Mouse (Mus musculus) embryonic facial prominence, embryonic 10.5 days (tissue): ENCODE measurements around the gene Wdr78. TPM values are rescaled to one million over a fixed set of nuclear protein-coding genes. Genes with fewer than 3 reads are reported as not detected.

Experiments used
- DNase-seq: peaks from one replicate; pipeline ENCODE4 v3.0.0-alpha.2; 2017; ENCODE audit warnings: low spot score
- H3K27ac ChIP-seq: fragments of 300-500 bp; sonication (generic); replicated peaks from 2 replicates; pipeline ENCODE4 v1.5.1; 2016; ENCODE audit warnings: mild to moderate bottlenecking
- H3K27me3 ChIP-seq: fragments of 300-500 bp; sonication (generic); replicated peaks from 2 replicates; pipeline ENCODE4 v1.6.1; 2016; ENCODE audit warnings: low read depth, mild to moderate bottlenecking; ENCODE audit not compliant: poor library complexity, severe bottlenecking
- H3K36me3 ChIP-seq: fragments of 300-500 bp; sonication (generic); replicated peaks from 2 replicates; pipeline ENCODE4 v1.6.1; 2016; ENCODE audit warnings: mild to moderate bottlenecking, moderate library complexity
- H3K4me1 ChIP-seq: fragments of 300-500 bp; sonication (generic); 2 replicates; pipeline ENCODE4 v1.6.1; 2016
- H3K4me3 ChIP-seq: fragments of 300-500 bp; sonication (generic); 2 replicates; pipeline ENCODE4 v1.5.1; 2016; ENCODE audit warnings: mild to moderate bottlenecking, moderate library complexity
- H3K9me3 ChIP-seq: fragments of 300-500 bp; sonication (generic); 2 replicates; pipeline ENCODE4 v1.6.1; 2016; ENCODE audit warnings: mild to moderate bottlenecking
- WGBS: fragments of 180-500 bp; shearing (Covaris S2); methylation state at CpG from one replicate; pipeline ENCODE4 v1.1.7; 2016; 5-methylcytosine and 5-hydroxymethylcytosine counted together
- polyA plus RNA-seq: library from polyadenylated mRNA; unstranded; fragments of >200 nt; fragmentation: Nextera tagmentation; extraction: Ambion mirVana; gene quantifications from 2 replicates; pipeline ENCODE4 v1.2.1, GENCODE M21; 2016

The Wdr78 gene
- polyA plus RNA-seq, 1 experiment from 2014 or later: 4.2 TPM

- H3K36me3 ChIP-seq: peaks cover 6% of the 10 kb centered on the region
- H3K4me1 ChIP-seq: peaks cover 37% of the 10 kb centered on the region
- no peak for DNase-seq
- WGBS: 1% methylated on average over 15 of the region's 15 CpGs
- H3K27me3 ChIP-seq: no peaks in the 10 kb centered on the region
- H3K27ac ChIP-seq: peak overlapping the region; percentile 98
- H3K9me3 ChIP-seq: no peaks in the 10 kb centered on the region
- peak overlapping the region; percentile 92 for H3K4me3 ChIP-seq
Measured at GRCm38 (mm10) chr4:103118888-103119228, 4.5 kb upstream of the Wdr78 start.

GRCm38 (mm10) chr4:103113402-103113801, 953 bp downstream of the Wdr78 start:
- 15% methylated on average over 11 of the region's 11 CpGs for WGBS
- H3K9me3 ChIP-seq: no peaks in the 10 kb centered on the region
- peaks cover 23% of the 10 kb centered on the region for H3K4me1 ChIP-seq

GRCm38 (mm10) chr4:103112651-103113050, 1.7 kb downstream of the Wdr78 start:
- Histone ChIP-seq H3K4me1 (peaks cover 23% of the 10 kb centered on the region), H3K27ac (no peak overlapping the region), H3K27me3 (no peaks in the 10 kb centered on the region), H3K36me3 (peaks cover 27% of the 10 kb centered on the region), H3K9me3 (no peaks in the 10 kb centered on the region), H3K4me3 (peak overlapping the region; percentile 91)
- DNase-seq: no peak
- WGBS: 73% methylated on average over 7 of the region's 7 CpGs

More at GRCm38 (mm10) chr4:103113402-103113801, 953 bp downstream of the Wdr78 start:
- DNase-seq: no peak
- H3K27me3 ChIP-seq: no peaks in the 10 kb centered on the region
- peaks cover 27% of the 10 kb centered on the region for H3K36me3 ChIP-seq
- peak overlapping the region; percentile 100 for H3K27ac ChIP-seq
- H3K4me3 ChIP-seq: peak overlapping the region; percentile 91

GRCm38 (mm10) chr4:103098532-103098931, 15.8 kb downstream of the Wdr78 start:
- Histone ChIP-seq H3K36me3 (no peaks in the 10 kb centered on the region; the same call in 1 of the 2 replicates), H3K4me3 (no peak overlapping the region), H3K27ac (no peak overlapping the region), H3K4me1 (no peaks in the 10 kb centered on the region), H3K9me3 (no peaks in the 10 kb centered on the region), H3K27me3 (no peaks in the 10 kb centered on the region)
- WGBS: 89% methylated on average over 5 of the region's 5 CpGs
- no peak for DNase-seq

GRCm38 (mm10) chr4:103095921-103096320, 18.4 kb downstream of the Wdr78 start:
- Histone ChIP-seq H3K4me3 (no peak overlapping the region), H3K9me3 (no peaks in the 10 kb centered on the region), H3K27me3 (no peaks in the 10 kb centered on the region), H3K4me1 (no peaks in the 10 kb centered on the region), H3K36me3 (no peaks in the 10 kb centered on the region), H3K27ac (no peak overlapping the region)
- DNase-seq: no peak
- WGBS: 84% methylated on average over 8 of the region's 8 CpGs

- no peaks in the 10 kb centered on the region for H3K27me3 ChIP-seq
- no peak for DNase-seq
- WGBS: 93% methylated on average over 5 of the region's 5 CpGs
Measured at GRCm38 (mm10) chr4:103085237-103085636, 29.1 kb downstream of the Wdr78 start.

GRCm38 (mm10) chr4:103070631-103071030, 43.7 kb downstream of the Wdr78 start:
- Histone ChIP-seq H3K4me3 (no peak overlapping the region), H3K27me3 (no peaks in the 10 kb centered on the region), H3K36me3 (no peaks in the 10 kb centered on the region), H3K4me1 (no peaks in the 10 kb centered on the region), H3K9me3 (no peaks in the 10 kb centered on the region), H3K27ac (no peak overlapping the region)
- WGBS: 78% methylated on average over 3 of the region's 3 CpGs
- DNase-seq: no peak

More at GRCm38 (mm10) chr4:103085237-103085636, 29.1 kb downstream of the Wdr78 start:
- Histone ChIP-seq H3K36me3 (no peaks in the 10 kb centered on the region; the same call in 1 of the 2 replicates), H3K27ac (no peak overlapping the region), H3K4me1 (no peaks in the 10 kb centered on the region), H3K4me3 (no peak overlapping the region), H3K9me3 (no peaks in the 10 kb centered on the region)

- Histone ChIP-seq H3K4me1 (no peaks in the 10 kb centered on the region), H3K4me3 (no peak overlapping the region), H3K27ac (no peak overlapping the region), H3K9me3 (no peaks in the 10 kb centered on the region), H3K27me3 (no peaks in the 10 kb centered on the region), H3K36me3 (no peaks in the 10 kb centered on the region)
- 66% methylated on average over 6 of the region's 6 CpGs for WGBS
- no peak for DNase-seq
Measured at GRCm38 (mm10) chr4:103067906-103068655, 46.3 kb downstream of the Wdr78 start.

- DNase-seq: no peak
- no peaks in the 10 kb centered on the region for H3K4me1 ChIP-seq
- H3K27me3 ChIP-seq: no peaks in the 10 kb centered on the region
- H3K36me3 ChIP-seq: no peaks in the 10 kb centered on the region
- no peaks in the 10 kb centered on the region for H3K9me3 ChIP-seq
- no peak overlapping the region for H3K27ac ChIP-seq
- 84% methylated on average over 5 of the region's 5 CpGs for WGBS
- H3K4me3 ChIP-seq: no peak overlapping the region
Measured at GRCm38 (mm10) chr4:103064976-103065375, 49.4 kb downstream of the Wdr78 start.

GRCm38 (mm10) chr4:103064421-103064820, 49.9 kb downstream of the Wdr78 start:
- no peak for DNase-seq
- no peaks in the 10 kb centered on the region for H3K27me3 ChIP-seq
- no peak overlapping the region for H3K27ac ChIP-seq
- H3K4me1 ChIP-seq: no peaks in the 10 kb centered on the region
- no peaks in the 10 kb centered on the region for H3K9me3 ChIP-seq
- H3K4me3 ChIP-seq: no peak overlapping the region
- peaks cover 4% of the 10 kb centered on the region; the same call in 1 of the 2 replicates for H3K36me3 ChIP-seq
- 85% methylated on average over 2 of the region's 2 CpGs for whole genome bisulfite sequencing

- DNase-seq: no peak
- Histone ChIP-seq H3K36me3 (peaks cover 13% of the 10 kb centered on the region), H3K4me1 (no peaks in the 10 kb centered on the region), H3K27ac (no peak overlapping the region), H3K9me3 (no peaks in the 10 kb centered on the region), H3K27me3 (no peaks in the 10 kb centered on the region), H3K4me3 (no peak overlapping the region)
- WGBS: 90% methylated on average over 5 of the region's 5 CpGs
Measured at GRCm38 (mm10) chr4:103056909-103057308, 57.4 kb downstream of the Wdr78 start.

GRCm38 (mm10) chr4:103048046-103048445, 66.3 kb downstream of the Wdr78 start:
- Histone ChIP-seq H3K27me3 (no peaks in the 10 kb centered on the region), H3K4me1 (no peaks in the 10 kb centered on the region), H3K36me3 (0 out of 2 replicates have a peak, but pooled peaks cover 2% of the 10 kb centered on the region), H3K27ac (no peak overlapping the region), H3K4me3 (no peak overlapping the region), H3K9me3 (no peaks in the 10 kb centered on the region)
- 91% methylated on average over 11 of the region's 11 CpGs for WGBS
- no peak for DNase-seq

- H3K9me3 ChIP-seq: no peaks in the 10 kb centered on the region
- 94% methylated on average over 11 of the region's 11 CpGs for WGBS
- no peaks in the 10 kb centered on the region; the same call in 1 of the 2 replicates for H3K36me3 ChIP-seq
- no peaks in the 10 kb centered on the region for H3K4me1 ChIP-seq
- no peak overlapping the region for H3K27ac ChIP-seq
- no peaks in the 10 kb centered on the region for H3K27me3 ChIP-seq
- DNase-seq: no peak
- no peak overlapping the region for H3K4me3 ChIP-seq
Measured at GRCm38 (mm10) chr4:103042997-103043396, 71.4 kb downstream of the Wdr78 start.
